15 mouse cellular contexts compared by ENCODE assay signal in genomic region chr6:48470739-48471138, GRCm38 (mm10). TPM values are rescaled to one million over a fixed set of nuclear protein-coding genes. Genes with fewer than 3 reads are reported as not detected.
DNase-seq lines count a peak whose midpoint lies in the region; TF ChIP-seq lines count a peak whose summit lies in the region.
"Had no signal": no experiment of that assay in that cellular context is flagged by ENCODE, and none has a peak within 500 bp of the region (broad histone marks: within the 10 kb centered on the region; RNA-seq: fewer than 3 reads in every experiment).

No protein-coding gene starts in this region.

- no peaks in the 10 kb centered on the region for H3K79me2 ChIP-seq in myocyte (ENCODE audit: control insufficient read depth, insufficient read depth)

- H3ac ChIP-seq in myocyte (ENCODE audit: control insufficient read depth, insufficient read length): no peak overlapping the region

- intact Hi-C loops in left cerebral cortex, postnatal 25 days (cut with DNase I): no loop called here

- peaks cover 37% of the 10 kb centered on the region for H3K27me3 ChIP-seq in myocyte (ENCODE audit: control insufficient read depth, insufficient read depth, insufficient read length)

- no peak overlapping the region for H3K4me2 ChIP-seq in myocyte (ENCODE audit: low read depth)

- no peak overlapping the region for H3K4me3 ChIP-seq in myocyte

- DNase-seq in left cerebral cortex, postnatal 25 days (ENCODE audit: low spot score in 2 of 2): no peak
- DNase-seq: adrenal gland, adult 2 months; adrenal gland, adult 8-10 months; adrenal gland, postnatal 10 days; adrenal gland, postnatal 14 days; adrenal gland, postnatal 25 days; adrenal gland, postnatal 36 days; B cell, adult 2 months; cerebellum, adult 11 months; cerebellum, adult 11-12 months; cerebellum, adult 18-20 months; cerebellum, adult 2 months had no signal

- TF ChIP-seq POLR2A in myocyte (IDR thresholded peaks at IDR 0.05; ENCODE audit: insufficient read length, low read depth): no peak

- no peaks in the 10 kb centered on the region for H3K36me3 ChIP-seq in myocyte (ENCODE audit: control insufficient read depth, insufficient read depth)
- H3K36me3 ChIP-seq: G1E had no signal

TF ChIP-seq in myocyte, 11 proteins besides CTCF, POLR2A, EP300 and RAD21:
- TF ChIP-seq TCF12 (IDR thresholded peaks at IDR 0.05; ENCODE audit: insufficient read depth, poor library complexity, severe bottlenecking): no peak
- peak in 2 of 3 experiments; percentile 60 to 79 for TF ChIP-seq MYOD1 (IDR thresholded peaks at IDR 0.05; ENCODE audit: control insufficient read depth in 1 of 3, insufficient read length in 2 of 3, low read depth in 2 of 3)
- peak in 2 of 3 experiments; percentile 54 to 56 for TF ChIP-seq MYOG (IDR thresholded peaks at IDR 0.05; ENCODE audit: control insufficient read depth in 1 of 3, insufficient read depth in 1 of 3, insufficient read length in 2 of 3, low read depth in 2 of 3)

RNA-seq across cellular contexts. Expression of gene Sspo, which starts 22.7 kb away (rescaled TPM):
- polyA plus RNA-seq in myocyte (2012; fragmentation: generic; extraction: Trizol): 2.5 TPM
- 1 to 10 TPM in 1 of 2 experiments, under 1 TPM in 1; 0.80 to 1.2 TPM for total RNA-seq in left cerebral cortex, postnatal 25 days (2021)
- total RNA-seq: MEL had no signal
- polyA plus RNA-seq: G1E had no signal

RNA-seq across cellular contexts. Expression of gene Zfp467, which starts 25.1 kb away (rescaled TPM):
- polyA plus RNA-seq in myocyte (2012; fragmentation: generic; extraction: Trizol): 1.7 TPM
- total RNA-seq in left cerebral cortex, postnatal 25 days (2021): 10 to 100 TPM; 21.7 to 33.1 TPM
